Mouse (Mus musculus): Measurements from ENCODE around the gene Lrrc58.

DNA sequence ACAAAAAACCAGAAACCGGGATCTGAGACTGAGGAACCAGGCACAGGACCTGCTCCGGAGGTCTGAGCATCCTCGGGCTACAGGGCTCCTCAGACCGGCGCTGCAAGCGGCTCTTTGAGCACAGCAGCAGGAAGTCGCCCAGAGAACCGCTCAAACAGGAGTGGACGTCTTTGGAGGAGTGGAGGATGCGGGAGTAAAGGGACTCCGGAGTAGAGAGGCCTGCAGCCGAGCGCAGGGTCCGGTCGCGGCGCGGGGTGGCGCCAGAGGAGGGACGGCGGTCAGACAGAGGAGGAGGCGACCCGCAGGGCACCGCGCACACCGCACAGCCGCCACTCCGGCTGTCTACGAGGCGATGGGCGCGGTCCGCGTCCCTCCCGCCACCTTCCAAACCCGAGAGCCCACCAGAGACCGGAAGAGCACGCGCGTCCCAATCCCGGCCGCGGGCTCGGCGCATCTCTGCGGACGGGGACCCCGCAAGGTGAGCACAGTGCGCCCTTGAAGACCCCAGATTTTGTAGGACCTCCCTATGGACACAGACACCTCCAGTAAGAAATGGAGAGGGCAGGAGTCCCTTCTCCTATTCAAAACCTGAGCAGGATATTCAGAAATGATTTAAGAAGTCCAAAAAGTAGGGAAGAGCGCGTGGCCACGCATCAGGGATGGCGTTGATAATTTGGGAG, 48.1 kb downstream of the Lrrc58 start, which contains the start of gene Gpr156:
- no peak for TF ChIP-seq CTCF (IDR thresholded peaks at IDR 0.05; ENCODE audit: low read depth)
- TF ChIP-seq EP300 (IDR thresholded peaks at IDR 0.05; ENCODE audit: low read depth): no peak

Measured in liver, embryonic 14.5 days (tissue).